Mouse (Mus musculus): ENCODE measurements at regions not wholly inside any gene's neighbourhood (a gene's known extent, or its start where the extent isn't known, plus 50 kb on each side); places are given as distances from the start of the nearest gene placed in this dataset.
A peak's percentile ranks its signal among the peaks of the same experiment; 100 is the strongest.

- no peak for DNase-seq (ENCODE audit: low spot score)
These were observed 170.4 kb downstream of the Rnf144a start for GRCm38 (mm10) chr12:26244701-26245100.

- DNase-seq (ENCODE audit: low spot score) = no peak
These were observed 187.5 kb downstream of the Rnf144a start for GRCm38 (mm10) chr12:26227557-26228020.

- peak; percentile 74 for DNase-seq (ENCODE audit: low spot score)
These were observed 188.7 kb downstream of the Rnf144a start for GRCm38 (mm10) chr12:26226363-26226762.

- no peak for DNase-seq (ENCODE audit: low spot score)
These were observed 202.6 kb downstream of the Rnf144a start for GRCm38 (mm10) chr12:26212447-26212846.

- no peak for DNase-seq (ENCODE audit: low spot score)
These were observed 203.6 kb downstream of the Rnf144a start for GRCm38 (mm10) chr12:26211423-26211822.

GRCm38 (mm10) chr12:26206751-26207150, 208.3 kb downstream of the Rnf144a start:
- DNase-seq (ENCODE audit: low spot score) = no peak

GRCm38 (mm10) chr12:26206036-26206435, 209.0 kb downstream of the Rnf144a start:
- no peak for DNase-seq (ENCODE audit: low spot score)

- DNase-seq (ENCODE audit: low spot score) = no peak
These were observed 223.0 kb downstream of the Rnf144a start for GRCm38 (mm10) chr12:26191982-26192576.

GRCm38 (mm10) chr12:26191268-26191981, 223.6 kb downstream of the Rnf144a start:
- DNase-seq (ENCODE audit: low spot score) = peak; percentile 40

GRCm38 (mm10) chr12:26188996-26189395, 226.1 kb downstream of the Rnf144a start:
- no peak for DNase-seq (ENCODE audit: low spot score)

- no peak for DNase-seq (ENCODE audit: low spot score)
These were observed 227.8 kb downstream of the Rnf144a start for GRCm38 (mm10) chr12:26187091-26187862.

- DNase-seq (ENCODE audit: low spot score) = no peak
These were observed 230.2 kb downstream of the Rnf144a start for GRCm38 (mm10) chr12:26184701-26185460.

GRCm38 (mm10) chr12:26183021-26183420, 232.0 kb downstream of the Rnf144a start:
- DNase-seq (ENCODE audit: low spot score) = no peak

- DNase-seq (ENCODE audit: low spot score) = no peak
These were observed 234.2 kb downstream of the Rnf144a start for GRCm38 (mm10) chr12:26180846-26181245.

- no peak for DNase-seq (ENCODE audit: low spot score)
These were observed 238.8 kb downstream of the Rnf144a start for GRCm38 (mm10) chr12:26176231-26176662.

- no peak for DNase-seq (ENCODE audit: low spot score)
These were observed 251.6 kb downstream of the Rnf144a start for GRCm38 (mm10) chr12:26163416-26163815.

GRCm38 (mm10) chr12:26160861-26161615, 254.0 kb downstream of the Rnf144a start:
- DNase-seq (ENCODE audit: low spot score) = no peak

GRCm38 (mm10) chr12:26152992-26153391, 262.1 kb downstream of the Rnf144a start:
- no peak for DNase-seq (ENCODE audit: low spot score)

- DNase-seq (ENCODE audit: low spot score) = no peak
These were observed 268.7 kb downstream of the Rnf144a start for GRCm38 (mm10) chr12:26146336-26146735.

- no peak for DNase-seq (ENCODE audit: low spot score)
These were observed 269.9 kb downstream of the Rnf144a start for GRCm38 (mm10) chr12:26145085-26145714.

- DNase-seq (ENCODE audit: low spot score) = no peak
These were observed 270.4 kb downstream of the Rnf144a start for GRCm38 (mm10) chr12:26144616-26145015.
